Mouse (Mus musculus) liver, embryonic 14.5 days (tissue): ENCODE measurements at regions not wholly inside any gene's neighbourhood (a gene's known extent, or its start where the extent isn't known, plus 50 kb on each side); places are given as distances from the start of the nearest gene placed in this dataset.

Source experiments
- ATAC-seq: fragments of 200-750 bp; cut with Nextera tagmentation; 2 replicates; pipeline ENCODE4 v1.8.0; 2017; ENCODE audit warnings: moderate number of reproducible peaks, mild to moderate bottlenecking, moderate library complexity; ENCODE audit not compliant: insufficient read depth
- DNase-seq, 3 experiments: peaks; one replicate each; pipeline ENCODE4 v3.0.0-alpha.2; 2012 to 2013; ENCODE audit warnings: low read depth in 3 of 3, low spot score in 3 of 3
- H3K27ac ChIP-seq: fragments of 300-500 bp; sonication (generic); 2 replicates; pipeline ENCODE4 v1.5.1; 2014; ENCODE audit warnings: moderate library complexity, mild to moderate bottlenecking, control low read depth, inconsistent platforms
- H3K27me3 ChIP-seq: fragments of 300-500 bp; sonication (generic); 2 replicates; pipeline ENCODE4 v1.6.1; 2014; ENCODE audit warnings: mild to moderate bottlenecking, low read length, moderate library complexity; ENCODE audit not compliant: control insufficient read depth, insufficient read depth
- H3K36me3 ChIP-seq: fragments of 300-500 bp; sonication (generic); replicated peaks from 2 replicates; pipeline ENCODE4 v1.6.1; 2014; ENCODE audit warnings: low read depth; ENCODE audit not compliant: control insufficient read depth, insufficient read depth
- H3K4me1 ChIP-seq, 2 experiments: fragments of 200-500 bp in 1 of 2; fragments of 300-500 bp in 1 of 2; sonication (generic) in 1 of 2; replicated peaks; 2 replicates each; pipeline ENCODE4 v1.6.1; 2012 to 2014; ENCODE audit warnings: antibody characterized with exemption in 1 of 2, inconsistent platforms in 1 of 2, low read length in 1 of 2; ENCODE audit not compliant: control insufficient read depth in 2 of 2, insufficient read depth in 2 of 2
- H3K4me2 ChIP-seq: fragments of 300-500 bp; sonication (generic); 2 replicates; pipeline ENCODE4 v1.6.1; 2014; ENCODE audit warnings: low read depth, mild to moderate bottlenecking, control low read depth, moderate library complexity
- H3K4me3 ChIP-seq, 2 experiments: fragments of 200-500 bp in 1 of 2; fragments of 300-500 bp in 1 of 2; sonication (generic) in 1 of 2; 2 replicates each; pipeline ENCODE4 v1.5.1; 2012 to 2014; ENCODE audit warnings: low read depth in 2 of 2, low read length in 2 of 2, mild to moderate bottlenecking in 2 of 2, control low read depth in 1 of 2, inconsistent platforms in 1 of 2, moderate library complexity in 1 of 2; ENCODE audit not compliant: insufficient read depth in 1 of 2
- H3K9ac ChIP-seq: fragments of 300-500 bp; sonication (generic); replicated peaks from 2 replicates; pipeline ENCODE4 v1.6.1; 2014; ENCODE audit warnings: mild to moderate bottlenecking, control low read depth, moderate library complexity
- H3K9me3 ChIP-seq: fragments of 300-500 bp; sonication (generic); 2 replicates; pipeline ENCODE4 v1.6.1; 2016; ENCODE audit warnings: low read length, mixed read lengths; ENCODE audit not compliant: control insufficient read depth
- CTCF ChIP-seq: IDR thresholded peaks from 2 replicates; pipeline ENCODE4 v1.5.1; 2016; ENCODE audit warnings: antibody characterized with exemption, low read depth, control low read depth
- EP300 ChIP-seq: IDR thresholded peaks from 2 replicates; pipeline ENCODE4 v1.6.1; 2016; ENCODE audit warnings: antibody characterized with exemption, low read depth
- WGBS: fragments of 180-500 bp; shearing (Covaris S2); extraction: QIAGEN DNeasy Blood & Tissue Kit; methylation state at CpG from one replicate; pipeline ENCODE4 v1.1.7; 2014; ENCODE audit not compliant: insufficient replicate concordance; 5-methylcytosine and 5-hydroxymethylcytosine counted together

- no peak overlapping the region for H3K27ac ChIP-seq
- no peak overlapping the region for H3K4me2 ChIP-seq
- H3K4me1 ChIP-seq: no peaks in the 10 kb centered on the region
- ATAC-seq: no peak
- H3K4me3 ChIP-seq: no peak overlapping the region
- no peaks in the 10 kb centered on the region for H3K9me3 ChIP-seq
- no peaks in the 10 kb centered on the region for H3K36me3 ChIP-seq
- 53% methylated on average over 3 of the region's 3 CpGs for WGBS
- no peak for DNase-seq
- no peaks in the 10 kb centered on the region for H3K27me3 ChIP-seq
- no peak for TF ChIP-seq CTCF
- no peak for TF ChIP-seq EP300
- no peak overlapping the region for H3K9ac ChIP-seq
Observed at GRCm38 (mm10) chr16:67944406-67944805, 323.7 kb upstream of the Cadm2 start.

- no peak for ATAC-seq
Observed at GRCm38 (mm10) chr16:67919175-67919574, 298.5 kb upstream of the Cadm2 start.

GRCm38 (mm10) chr16:67871304-67872022 is 250.8 kb upstream of the Cadm2 start:
- TF ChIP-seq CTCF: no peak
- no peak for TF ChIP-seq EP300
- Histone ChIP-seq H3K4me1 (no peaks in the 10 kb centered on the region), H3K27me3 (no peaks in the 10 kb centered on the region), H3K4me2 (no peak overlapping the region), H3K9ac (no peak overlapping the region), H3K27ac (no peak overlapping the region), H3K4me3 (no peak overlapping the region), H3K36me3 (no peaks in the 10 kb centered on the region), H3K9me3 (no peaks in the 10 kb centered on the region)
- DNase-seq (no peak), ATAC-seq (no peak)
- 57% methylated on average over 1 of the region's 1 CpGs for WGBS

More at GRCm38 (mm10) chr16:67919175-67919574, 298.5 kb upstream of the Cadm2 start:
- Histone ChIP-seq H3K27ac (no peak overlapping the region), H3K4me2 (no peak overlapping the region), H3K4me3 (no peak overlapping the region), H3K27me3 (no peaks in the 10 kb centered on the region), H3K9ac (no peak overlapping the region), H3K9me3 (no peaks in the 10 kb centered on the region), H3K36me3 (no peaks in the 10 kb centered on the region), H3K4me1 (no peaks in the 10 kb centered on the region)
- WGBS: 66% methylated on average over 2 of the region's 2 CpGs
- TF ChIP-seq EP300: no peak
- TF ChIP-seq CTCF: no peak
- DNase-seq: no peak

- no peak overlapping the region for H3K9ac ChIP-seq
- no peak overlapping the region for H3K27ac ChIP-seq
- TF ChIP-seq EP300 (no peak), CTCF (no peak)
- H3K4me3 ChIP-seq: no peak overlapping the region
- no peak for DNase-seq
- H3K27me3 ChIP-seq: no peaks in the 10 kb centered on the region
- ATAC-seq: no peak
- H3K4me2 ChIP-seq: no peak overlapping the region
- H3K4me1 ChIP-seq: no peaks in the 10 kb centered on the region
- no peaks in the 10 kb centered on the region for H3K36me3 ChIP-seq
- H3K9me3 ChIP-seq: no peaks in the 10 kb centered on the region
- WGBS: 43% methylated on average over 2 of the region's 2 CpGs
Observed at GRCm38 (mm10) chr16:67850201-67850600, 229.5 kb upstream of the Cadm2 start.

- no peak for DNase-seq
Observed at GRCm38 (mm10) chr16:67844481-67844880, 223.8 kb upstream of the Cadm2 start.

More at GRCm38 (mm10) chr16:67844481-67844880, 223.8 kb upstream of the Cadm2 start:
- no peaks in the 10 kb centered on the region for H3K36me3 ChIP-seq
- H3K4me1 ChIP-seq: no peaks in the 10 kb centered on the region
- H3K9me3 ChIP-seq: no peaks in the 10 kb centered on the region
- no peaks in the 10 kb centered on the region for H3K27me3 ChIP-seq
- 64% methylated on average over 5 of the region's 5 CpGs for WGBS
- no peak overlapping the region for H3K9ac ChIP-seq
- no peak for TF ChIP-seq CTCF
- TF ChIP-seq EP300: no peak
- H3K27ac ChIP-seq: no peak overlapping the region
- ATAC-seq: no peak
- no peak overlapping the region for H3K4me3 ChIP-seq
- H3K4me2 ChIP-seq: no peak overlapping the region
